Mouse (Mus musculus): ENCODE data around the gene Dnm2.
A peak's percentile ranks its signal among the peaks of the same experiment; 100 is the strongest.

Gene Dnm2

GRCm38 (mm10) chr9:21430724-21431123, 6.0 kb downstream of the Dnm2 start:
- no peak for DNase-seq

GRCm38 (mm10) chr9:21432066-21432465, 7.4 kb downstream of the Dnm2 start:
- DNase-seq = no peak

GRCm38 (mm10) chr9:21433766-21434165, 9.1 kb downstream of the Dnm2 start:
- no peak for DNase-seq

GRCm38 (mm10) chr9:21434410-21434809, 9.7 kb downstream of the Dnm2 start:
- DNase-seq = no peak

GRCm38 (mm10) chr9:21435777-21436635, 11.3 kb downstream of the Dnm2 start:
- DNase-seq = peak; percentile 67 to 71

GRCm38 (mm10) chr9:21437577-21437976, 12.9 kb downstream of the Dnm2 start:
- no peak for DNase-seq

GRCm38 (mm10) chr9:21438219-21438618, 13.5 kb downstream of the Dnm2 start:
- DNase-seq = no peak

- DNase-seq = no peak
Observed at GRCm38 (mm10) chr9:21439456-21439855, 14.7 kb downstream of the Dnm2 start.

GRCm38 (mm10) chr9:21439914-21440313, 15.2 kb downstream of the Dnm2 start:
- DNase-seq = no peak

- no peak for DNase-seq
Observed at GRCm38 (mm10) chr9:21440387-21440786, 15.7 kb downstream of the Dnm2 start.

- DNase-seq = no peak
Observed at GRCm38 (mm10) chr9:21443853-21444252, 19.1 kb downstream of the Dnm2 start.

GRCm38 (mm10) chr9:21444574-21444973, 19.9 kb downstream of the Dnm2 start:
- no peak for DNase-seq

GRCm38 (mm10) chr9:21445081-21445744, 20.5 kb downstream of the Dnm2 start:
- DNase-seq = no peak

- no peak for DNase-seq
Observed at GRCm38 (mm10) chr9:21447778-21448177, 23.1 kb downstream of the Dnm2 start.

GRCm38 (mm10) chr9:21449710-21450109, 25.0 kb downstream of the Dnm2 start:
- DNase-seq = no peak

GRCm38 (mm10) chr9:21450270-21450669, 25.6 kb downstream of the Dnm2 start:
- DNase-seq = no peak

- no peak for DNase-seq
Observed at GRCm38 (mm10) chr9:21451391-21451790, 26.7 kb downstream of the Dnm2 start.

GRCm38 (mm10) chr9:21451870-21452269, 27.2 kb downstream of the Dnm2 start:
- DNase-seq = no peak

GRCm38 (mm10) chr9:21453003-21453402, 28.3 kb downstream of the Dnm2 start:
- DNase-seq = no peak

GRCm38 (mm10) chr9:21453459-21453858, 28.8 kb downstream of the Dnm2 start:
- no peak for DNase-seq

- DNase-seq = no peak
Observed at GRCm38 (mm10) chr9:21454556-21454955, 29.8 kb downstream of the Dnm2 start.

- no peak for DNase-seq
Observed at GRCm38 (mm10) chr9:21455103-21455770, 30.5 kb downstream of the Dnm2 start.

GRCm38 (mm10) chr9:21456246-21456929, 31.7 kb downstream of the Dnm2 start:
- no peak for DNase-seq

Data from B cell, adult 2 months (primary cell).